Mouse (Mus musculus) thymus, postnatal 25 days (tissue): ENCODE results near the gene Rhoh.
A peak's percentile ranks its signal among the peaks of the same experiment; 100 is the strongest.

ENCODE experiments used
- DNase-seq: peaks from one replicate; pipeline ENCODE4 v3.0.0; 2022

Gene Rhoh

DNA sequence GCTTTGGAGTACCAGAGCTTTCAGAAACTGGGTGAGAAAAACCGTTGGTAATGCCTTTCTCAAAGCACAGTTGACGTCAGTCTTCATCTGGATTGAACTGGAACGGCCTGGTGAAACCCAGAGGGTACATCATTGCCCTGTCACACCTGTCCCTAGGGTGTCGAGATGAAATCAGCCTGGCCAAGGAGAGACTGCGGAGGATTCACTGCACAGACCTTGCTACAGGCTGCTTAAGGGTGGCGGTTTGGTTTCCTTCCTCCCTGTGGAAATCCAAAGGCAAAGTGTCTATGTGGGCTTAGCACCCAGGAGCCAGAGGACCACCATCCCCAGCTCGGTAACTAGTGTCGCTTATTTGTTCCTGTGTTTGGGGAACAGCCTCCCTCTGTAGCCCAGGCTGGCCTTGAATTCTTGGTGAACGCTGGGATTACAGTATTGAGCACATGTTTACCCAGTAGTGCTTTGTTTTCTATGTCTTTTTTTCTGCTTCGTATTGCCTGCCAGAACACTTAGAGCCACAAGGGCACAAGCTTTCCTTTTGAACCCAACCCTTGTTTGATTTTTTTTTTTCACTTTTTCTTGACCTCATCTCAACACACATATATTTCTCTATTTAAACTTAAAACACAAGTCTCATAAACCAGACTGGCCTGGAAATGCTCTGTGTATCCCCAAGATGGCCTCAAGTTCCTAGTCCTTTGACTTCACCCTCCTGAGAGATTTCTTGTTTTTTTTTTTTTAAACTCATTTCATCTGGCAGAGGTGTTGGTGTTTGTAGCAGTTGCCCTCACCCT is at the start of gene Rhoh:
TSS of gene Rhoh (plus strand) at position 60 of the 791 bp plus-strand sequence.
- peak; percentile 73 for DNase-seq

GRCm38 (mm10) chr5:65823601-65824133 is 37.3 kb upstream of the Rhoh start:
- DNase-seq, result peak; percentile 78

- no peak for DNase-seq
Measured at GRCm38 (mm10) chr5:65826476-65826875, 34.5 kb upstream of the Rhoh start.

- peak; percentile 36 for DNase-seq
Measured at GRCm38 (mm10) chr5:65827102-65827501, 33.9 kb upstream of the Rhoh start.

GRCm38 (mm10) chr5:65828261-65828660 is 32.8 kb upstream of the Rhoh start:
- DNase-seq, result no peak

- DNase-seq, result no peak
Measured at GRCm38 (mm10) chr5:65829059-65829458, 32.0 kb upstream of the Rhoh start.

DNA sequence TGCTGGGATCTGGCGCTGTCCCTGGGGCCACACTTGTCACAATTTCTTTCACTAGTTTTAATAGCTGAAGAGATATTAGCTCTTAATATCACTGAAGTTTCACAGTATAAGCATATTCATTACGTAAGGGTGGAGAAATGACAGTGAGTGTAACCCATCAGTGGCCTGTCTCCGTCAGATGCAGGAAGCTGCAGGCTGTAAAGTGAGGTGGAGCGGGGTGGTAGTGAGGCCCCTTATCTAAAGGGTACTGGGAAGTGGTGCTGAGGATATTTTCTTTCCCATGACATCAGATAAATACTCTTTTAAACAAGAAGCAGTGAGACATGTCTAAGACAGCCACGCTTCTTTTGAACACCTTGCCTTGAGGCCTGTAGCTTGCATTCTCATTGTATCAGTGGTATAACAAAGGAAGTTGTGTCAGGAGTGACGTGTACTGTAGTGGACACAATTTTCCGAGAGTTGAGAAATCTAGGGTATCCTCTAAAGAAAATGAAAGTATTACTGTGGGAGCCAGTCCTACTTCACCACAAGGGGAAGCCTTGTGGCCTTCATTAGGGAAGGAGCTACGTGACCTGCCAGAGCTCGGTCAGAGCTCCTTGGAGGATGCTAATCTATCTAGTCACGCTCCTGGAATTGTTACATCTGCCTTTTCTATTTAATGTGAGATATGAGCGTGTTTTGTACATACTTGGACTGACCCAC is 28.9 kb upstream of the Rhoh start:
- DNase-seq, result no peak

DNA sequence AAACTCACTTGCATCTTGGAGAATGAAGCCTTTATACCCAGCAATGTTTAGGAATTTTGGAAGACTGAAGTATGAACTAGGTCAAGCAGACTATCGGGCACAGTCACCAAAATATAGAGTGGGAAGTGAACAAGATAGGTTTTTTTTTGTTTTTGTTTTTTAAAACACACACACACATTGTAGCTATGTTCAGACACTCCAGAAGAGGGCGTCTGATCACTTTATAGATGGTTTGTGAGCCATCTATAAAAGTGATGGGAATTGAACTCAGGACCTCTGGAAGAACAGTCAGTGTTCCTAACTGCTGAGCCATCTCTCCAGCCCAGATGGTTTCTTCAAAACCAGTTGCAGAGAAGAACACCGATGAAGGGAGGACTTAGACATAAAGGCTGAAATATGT is 27.9 kb upstream of the Rhoh start:
- DNase-seq, result no peak

DNA sequence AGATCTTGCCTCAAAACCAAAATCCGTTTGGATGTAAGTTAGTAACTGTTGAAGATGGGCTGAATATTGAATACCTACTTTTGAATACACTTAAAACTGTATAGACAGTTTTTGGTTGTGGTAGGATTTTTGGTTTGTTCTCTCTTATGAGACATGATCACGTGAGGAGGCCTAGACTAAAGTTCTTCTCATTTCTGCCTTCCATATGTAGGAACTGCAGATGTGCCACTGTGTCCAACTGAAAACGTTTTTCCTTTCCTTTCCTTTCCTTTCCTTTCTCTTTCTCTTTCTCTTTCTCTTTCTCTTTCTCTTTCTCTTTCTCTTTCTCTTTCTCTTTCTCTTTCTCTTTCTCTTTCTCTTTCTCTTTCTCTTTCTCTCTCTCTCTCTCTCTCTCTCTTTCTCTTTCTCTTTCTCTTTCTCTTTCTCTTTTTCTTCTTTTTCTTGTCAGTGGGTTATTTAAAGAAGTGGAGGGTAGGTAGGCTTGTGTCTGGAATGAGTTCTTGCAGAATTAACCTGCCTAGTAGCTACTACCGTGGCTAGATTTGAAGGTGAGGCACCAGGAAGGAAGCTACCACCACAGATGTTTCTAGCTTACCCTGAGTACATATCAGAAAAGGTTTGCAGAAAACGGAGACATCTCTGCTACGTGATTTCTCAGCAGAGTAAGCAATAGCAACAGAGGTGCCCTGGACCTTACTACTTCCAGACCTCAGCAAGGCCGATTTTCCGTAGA is 27.1 kb upstream of the Rhoh start:
- DNase-seq, result no peak

DNA sequence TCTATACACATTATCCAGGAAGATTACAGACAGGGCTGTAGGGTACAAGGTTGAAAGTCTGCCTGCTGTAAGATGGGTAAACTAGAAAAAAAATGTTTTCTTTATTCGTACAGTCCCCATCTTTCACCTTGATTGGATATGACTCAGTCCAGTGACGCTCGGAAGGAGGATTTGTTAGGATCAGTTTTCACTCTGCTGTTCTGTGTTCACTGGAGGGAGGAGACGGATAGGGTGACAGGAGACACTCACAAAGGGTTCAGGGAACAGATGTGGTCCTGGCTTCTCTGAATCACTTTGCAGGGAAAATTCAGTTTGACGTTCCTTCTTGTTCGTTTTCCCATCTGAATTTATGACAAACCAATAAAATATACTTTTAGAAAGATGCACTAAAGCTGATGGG is 23.0 kb upstream of the Rhoh start:
- no peak for DNase-seq

- no peak for DNase-seq
Measured at GRCm38 (mm10) chr5:65842947-65843346, 18.1 kb upstream of the Rhoh start.

- DNase-seq, result no peak
Measured at GRCm38 (mm10) chr5:65846534-65846933, 14.5 kb upstream of the Rhoh start.

DNA sequence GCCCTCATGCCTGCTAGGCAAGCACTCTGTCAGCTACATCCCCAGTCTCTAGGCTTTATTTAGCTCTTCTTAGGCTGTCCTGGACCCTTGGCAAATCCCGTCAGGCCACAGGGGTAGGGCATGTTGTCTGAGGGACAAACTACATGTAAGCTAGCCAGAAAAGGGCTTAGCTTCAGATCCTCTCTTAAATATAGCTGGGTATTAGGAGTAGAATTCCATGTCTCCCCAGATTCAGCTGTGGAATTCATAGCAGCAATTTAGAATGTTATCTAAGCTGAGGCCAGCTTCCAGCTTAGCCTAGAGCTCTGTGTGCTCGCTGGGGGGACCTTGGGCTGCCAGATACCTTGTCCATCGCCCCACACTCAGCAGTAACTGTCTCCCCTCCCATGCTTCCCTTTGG is 14.1 kb upstream of the Rhoh start:
- DNase-seq, result no peak

GRCm38 (mm10) chr5:65847656-65848055 is 13.4 kb upstream of the Rhoh start:
- DNase-seq, result no peak

DNA sequence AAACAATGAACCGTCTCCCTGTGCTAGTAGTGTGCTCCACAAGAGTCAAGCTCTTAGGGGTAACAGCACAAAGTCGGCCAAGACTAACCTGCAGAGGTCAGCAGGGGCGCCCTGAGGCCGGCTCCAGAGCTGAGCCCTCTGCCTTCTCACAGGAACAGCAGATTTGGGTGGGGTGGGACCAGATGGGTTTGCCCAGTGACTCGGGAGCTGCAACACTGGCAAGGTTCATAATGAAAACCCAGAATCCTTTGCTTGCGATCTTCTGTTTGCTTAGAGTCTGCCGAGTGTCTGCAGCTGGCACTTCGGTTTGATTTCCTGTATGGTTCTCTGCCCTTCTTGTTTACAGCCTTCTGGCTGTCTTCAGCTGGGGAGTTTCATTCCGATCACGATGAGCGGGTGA is 10.2 kb upstream of the Rhoh start:
- DNase-seq, result peak; percentile 86

GRCm38 (mm10) chr5:65854786-65855191 is 6.2 kb upstream of the Rhoh start:
- DNase-seq, result no peak

GRCm38 (mm10) chr5:65855571-65855970 is 5.4 kb upstream of the Rhoh start:
- DNase-seq, result no peak

GRCm38 (mm10) chr5:65856591-65857411 is 4.2 kb upstream of the Rhoh start:
- DNase-seq, result peak; percentile 56

DNA sequence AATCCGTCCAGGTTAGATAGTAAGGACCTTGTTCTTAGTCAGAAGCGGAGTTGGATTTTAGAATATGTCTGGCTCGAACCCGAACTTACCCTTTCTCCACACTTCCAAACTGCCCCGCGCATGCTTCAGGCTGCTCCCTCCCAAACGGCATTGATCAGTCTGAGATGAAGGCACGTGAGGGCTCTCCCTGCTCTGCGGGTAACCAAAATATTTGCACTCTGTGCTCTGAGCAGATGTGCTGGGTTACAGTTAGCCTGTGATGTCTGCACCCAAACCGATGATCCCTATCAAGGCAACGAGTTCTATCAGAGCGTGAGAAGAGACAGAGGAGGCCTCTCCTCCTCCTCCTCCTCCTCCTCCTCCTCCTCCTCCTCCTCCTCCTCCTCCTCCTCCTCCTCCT is 3.1 kb upstream of the Rhoh start:
- DNase-seq, result peak; percentile 76

- DNase-seq, result no peak
Measured at GRCm38 (mm10) chr5:65858355-65858754, 2.7 kb upstream of the Rhoh start.

DNA sequence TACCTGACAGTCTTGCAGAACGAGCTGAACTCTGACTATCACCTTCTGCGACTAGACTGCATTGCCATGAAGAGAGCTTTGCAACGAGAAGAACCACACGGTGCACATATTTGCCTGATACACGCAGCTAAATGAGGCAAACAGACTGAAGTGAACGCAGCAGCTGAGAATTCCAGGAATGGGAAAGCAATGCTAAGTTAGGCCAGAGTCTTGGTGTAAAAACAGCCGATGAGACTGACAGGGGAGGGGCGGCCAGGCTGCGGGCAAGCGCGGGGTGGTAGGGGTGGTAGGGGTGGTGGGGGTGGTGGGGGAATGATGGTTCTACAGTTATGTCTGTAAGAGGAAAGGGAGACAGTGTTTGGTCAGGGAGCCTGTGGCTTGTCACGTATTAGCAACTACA is 2.1 kb upstream of the Rhoh start:
- peak; percentile 56 for DNase-seq

- no peak for DNase-seq
Measured at GRCm38 (mm10) chr5:65859396-65859795, 1.6 kb upstream of the Rhoh start.
